Mouse (Mus musculus) heart, embryonic 12.5 days (tissue): Measurements from ENCODE around the gene Cblb. TPM values are rescaled to one million over a fixed set of nuclear protein-coding genes. Genes with fewer than 3 reads are reported as not detected.
A peak's percentile ranks its signal among the peaks of the same experiment; 100 is the strongest.

Experiments used
- ATAC-seq: fragments of 200-750 bp; cut with Nextera tagmentation; 2 replicates; pipeline ENCODE4 v1.8.0; 2017; ENCODE audit warnings: moderate TSS enrichment, moderate library complexity; ENCODE audit not compliant: insufficient number of reproducible peaks, low FRiP score
- H3K27ac ChIP-seq: fragments of 300-500 bp; sonication (generic); 2 replicates; pipeline ENCODE4 v1.5.1; 2016; ENCODE audit warnings: mild to moderate bottlenecking, moderate library complexity; ENCODE audit not compliant: poor library complexity, severe bottlenecking
- H3K27me3 ChIP-seq: fragments of 300-500 bp; sonication (generic); replicated peaks from 2 replicates; pipeline ENCODE4 v1.6.1; 2016; ENCODE audit warnings: mild to moderate bottlenecking, moderate library complexity
- H3K36me3 ChIP-seq: fragments of 300-500 bp; sonication (generic); 2 replicates; pipeline ENCODE4 v1.6.1; 2016; ENCODE audit warnings: mild to moderate bottlenecking, moderate library complexity
- H3K4me1 ChIP-seq: fragments of 300-500 bp; sonication (generic); replicated peaks from 2 replicates; pipeline ENCODE4 v1.6.1; 2016; ENCODE audit warnings: mild to moderate bottlenecking
- H3K4me2 ChIP-seq: fragments of 300-500 bp; sonication (generic); 2 replicates; pipeline ENCODE4 v1.6.1; 2016; ENCODE audit warnings: mild to moderate bottlenecking, moderate library complexity
- H3K4me3 ChIP-seq: fragments of 300-500 bp; sonication (generic); 2 replicates; pipeline ENCODE4 v1.5.1; 2016; ENCODE audit warnings: mild to moderate bottlenecking
- H3K9ac ChIP-seq: fragments of 300-500 bp; sonication (generic); 2 replicates; pipeline ENCODE4 v1.6.1; 2016; ENCODE audit warnings: mild to moderate bottlenecking, moderate library complexity
- H3K9me3 ChIP-seq: fragments of 300-500 bp; sonication (generic); replicated peaks from 2 replicates; pipeline ENCODE4 v1.6.1; 2016; ENCODE audit warnings: mild to moderate bottlenecking, moderate library complexity
- WGBS: fragments of 180-500 bp; shearing (Covaris S2); methylation state at CpG from one replicate; pipeline ENCODE4 v1.1.7; 2016; 5-methylcytosine and 5-hydroxymethylcytosine counted together
- polyA plus RNA-seq: library from polyadenylated mRNA; unstranded; fragments of >200 nt; fragmentation: Nextera tagmentation; extraction: Ambion mirVana; gene quantifications from 2 replicates; pipeline ENCODE4 v1.2.1, GENCODE M21; 2016

Gene Cblb
- polyA plus RNA-seq, 1 experiment from 2014 or later: 15.4 TPM

DNA sequence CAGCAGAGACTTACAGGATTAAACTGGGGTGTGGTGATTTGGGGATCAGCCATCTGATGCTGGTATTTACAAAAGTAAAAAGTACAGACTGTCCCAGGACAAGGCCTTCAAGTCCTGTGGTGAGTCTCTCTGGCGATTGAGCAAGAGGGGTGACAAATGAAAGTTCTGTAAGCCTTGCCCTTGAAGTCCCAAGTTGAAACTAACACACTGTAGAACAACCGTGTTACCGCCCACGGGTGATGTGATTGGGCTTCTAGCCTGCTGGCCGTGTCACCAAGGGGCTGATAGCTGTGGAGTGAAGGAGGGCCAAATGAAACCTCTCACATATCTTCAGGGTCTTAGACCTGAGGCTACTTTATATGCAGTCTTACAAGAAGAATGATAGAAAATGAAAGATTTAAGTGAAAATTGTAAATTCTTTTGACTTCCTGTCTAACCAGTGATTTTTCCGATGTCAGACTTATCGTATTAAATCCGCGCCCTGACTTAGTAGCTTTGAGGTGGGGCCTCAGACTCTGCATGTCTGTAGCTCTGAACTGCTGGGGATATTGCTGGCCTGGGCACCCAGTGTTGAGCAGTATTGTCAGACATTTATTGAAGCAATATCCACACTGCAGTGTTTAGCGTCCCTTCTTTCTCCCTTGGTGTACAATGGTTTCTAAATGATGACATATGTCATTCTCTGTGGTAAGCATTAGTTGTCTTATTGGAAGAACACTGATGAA, 63.9 kb downstream of the Cblb start:
- ATAC-seq: no peak
- H3K4me3 ChIP-seq: no peak overlapping the region
- 72% methylated on average over 10 of the region's 10 CpGs for WGBS
- no peak overlapping the region for H3K4me2 ChIP-seq
- peaks cover 39% of the 10 kb centered on the region for H3K4me1 ChIP-seq
- H3K27me3 ChIP-seq: no peaks in the 10 kb centered on the region
- no peak overlapping the region for H3K9ac ChIP-seq
- H3K9me3 ChIP-seq: no peaks in the 10 kb centered on the region
- peak overlapping the region; percentile 77 for H3K27ac ChIP-seq
- H3K36me3 ChIP-seq: peaks cover 5% of the 10 kb centered on the region; the same call in 1 of the 2 replicates

DNA sequence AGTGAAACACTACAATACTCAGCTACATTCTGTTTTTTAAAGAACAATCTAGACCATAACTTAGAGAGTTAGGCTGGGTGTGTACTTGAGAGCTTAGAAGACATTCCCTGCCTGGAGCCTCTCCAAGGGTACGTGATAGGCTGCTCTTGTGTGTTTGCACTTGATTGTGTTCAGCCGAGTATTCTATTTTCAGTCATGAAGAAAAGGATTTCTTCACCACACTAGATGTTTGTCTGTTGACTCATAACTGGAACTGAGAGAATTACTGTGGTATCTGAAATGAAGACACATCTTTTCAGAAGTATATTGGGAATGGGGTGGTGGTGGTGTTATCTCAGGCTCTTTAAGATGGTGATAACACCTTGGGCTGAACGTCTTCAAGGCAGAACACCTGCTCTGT, 64.6 kb downstream of the Cblb start:
- H3K9me3 ChIP-seq: no peaks in the 10 kb centered on the region
- H3K27ac ChIP-seq: peak overlapping the region; percentile 77
- 24% methylated on average over 3 of the region's 3 CpGs for WGBS
- H3K9ac ChIP-seq: no peak overlapping the region
- H3K27me3 ChIP-seq: no peaks in the 10 kb centered on the region
- H3K4me3 ChIP-seq: no peak overlapping the region
- no peaks in the 10 kb centered on the region for H3K36me3 ChIP-seq
- peaks cover 43% of the 10 kb centered on the region for H3K4me1 ChIP-seq
- no peak for ATAC-seq
- no peak overlapping the region for H3K4me2 ChIP-seq

DNA sequence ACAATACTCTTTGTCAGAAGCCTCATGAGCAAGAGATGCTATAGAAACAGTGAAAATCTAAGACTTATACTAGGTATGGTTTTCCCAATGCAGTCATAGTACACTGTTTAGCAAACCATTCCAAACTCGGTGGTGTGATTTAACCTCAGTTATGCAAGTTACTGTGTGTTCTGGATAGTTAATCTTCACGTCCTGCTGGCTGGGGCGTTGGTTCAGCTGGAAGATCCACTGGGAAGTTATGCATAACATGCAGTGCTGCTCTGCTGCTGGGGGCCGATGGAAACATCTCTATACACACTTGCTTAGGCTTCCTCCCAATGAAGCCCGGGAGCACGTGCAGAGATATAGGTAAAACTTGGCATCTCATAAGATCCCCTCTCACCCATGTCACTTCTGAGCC, 69.4 kb downstream of the Cblb start:
- no peaks in the 10 kb centered on the region for H3K36me3 ChIP-seq
- ATAC-seq: no peak
- peaks cover 35% of the 10 kb centered on the region for H3K4me1 ChIP-seq
- 67% methylated on average over 6 of the region's 6 CpGs for WGBS
- H3K27me3 ChIP-seq: no peaks in the 10 kb centered on the region
- H3K4me2 ChIP-seq: no peak overlapping the region
- no peak overlapping the region; the same call in 1 of the 2 replicates for H3K27ac ChIP-seq
- no peak overlapping the region for H3K4me3 ChIP-seq
- H3K9me3 ChIP-seq: no peaks in the 10 kb centered on the region
- H3K9ac ChIP-seq: no peak overlapping the region

DNA sequence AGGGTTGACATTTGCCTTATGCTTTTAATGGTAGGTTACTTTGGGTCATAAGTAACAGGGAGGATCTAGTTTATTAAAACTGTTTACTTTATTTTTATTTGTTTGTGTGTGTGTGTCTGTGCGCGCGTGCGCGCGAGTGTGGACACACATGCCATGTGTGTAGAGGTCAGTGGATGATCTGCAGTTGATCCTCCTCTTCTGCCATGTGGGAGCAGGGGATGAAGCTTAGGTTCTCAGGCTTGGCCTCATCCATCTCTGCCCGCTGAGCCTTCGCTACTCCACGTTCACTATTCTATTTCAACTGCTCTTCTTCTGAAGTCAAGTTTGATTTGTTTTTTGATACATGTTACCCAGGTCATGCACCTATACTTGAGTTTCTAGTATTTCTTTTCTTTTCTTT, 73.6 kb downstream of the Cblb start:
- Histone ChIP-seq H3K9ac (no peak overlapping the region), H3K9me3 (no peaks in the 10 kb centered on the region), H3K27ac (no peak overlapping the region), H3K27me3 (no peaks in the 10 kb centered on the region), H3K36me3 (no peaks in the 10 kb centered on the region), H3K4me3 (no peak overlapping the region), H3K4me1 (peaks cover 25% of the 10 kb centered on the region), H3K4me2 (no peak overlapping the region)
- no peak for ATAC-seq
- WGBS: 95% methylated on average over 9 of the region's 9 CpGs

DNA sequence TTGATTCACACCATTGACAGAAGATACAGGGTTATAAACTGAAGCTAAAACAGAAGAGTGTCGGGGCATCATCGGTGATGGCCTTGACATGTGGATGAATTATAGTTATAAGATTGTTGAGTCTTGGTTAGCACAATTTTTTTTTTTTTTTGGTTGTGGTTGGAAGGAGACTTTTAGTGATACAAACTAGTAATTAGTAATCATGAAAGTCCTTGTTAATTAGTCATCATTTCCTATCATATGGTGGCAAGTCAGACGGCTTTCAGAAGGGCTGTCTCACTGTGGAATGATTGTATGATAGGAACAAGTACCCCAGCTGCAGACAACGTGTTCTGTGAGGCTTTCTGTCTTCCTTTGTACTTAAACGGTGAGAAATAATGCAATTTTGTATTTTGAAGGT, 76.8 kb downstream of the Cblb start:
- Histone ChIP-seq H3K9me3 (no peaks in the 10 kb centered on the region), H3K4me3 (no peak overlapping the region), H3K9ac (no peak overlapping the region), H3K27me3 (no peaks in the 10 kb centered on the region), H3K4me1 (peaks cover 9% of the 10 kb centered on the region), H3K27ac (no peak overlapping the region), H3K36me3 (peaks cover 3% of the 10 kb centered on the region), H3K4me2 (no peak overlapping the region)
- no peak for ATAC-seq
- 71% methylated on average over 5 of the region's 5 CpGs for WGBS

DNA sequence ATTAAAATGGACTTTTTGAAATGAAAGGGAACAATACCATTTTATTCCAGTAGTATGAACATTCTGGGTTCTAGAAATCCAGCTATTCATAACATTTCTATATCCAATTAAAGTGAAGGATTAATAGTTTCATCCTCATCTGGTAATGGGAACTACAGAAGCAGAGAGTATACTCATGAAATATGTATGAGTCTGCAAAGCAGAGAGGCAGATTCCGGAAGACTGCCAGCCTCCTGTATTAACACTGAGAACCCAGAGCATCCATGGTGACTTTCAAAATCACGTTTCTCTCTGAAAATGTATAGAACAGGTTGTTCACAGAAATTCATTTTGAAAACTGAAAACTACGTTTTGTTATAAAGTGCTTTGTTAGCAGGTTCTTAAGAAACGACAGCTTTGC, 83.4 kb downstream of the Cblb start:
- H3K9me3 ChIP-seq: no peaks in the 10 kb centered on the region
- H3K36me3 ChIP-seq: peaks cover 5% of the 10 kb centered on the region
- WGBS: 82% methylated on average over 4 of the region's 4 CpGs
- no peak overlapping the region for H3K27ac ChIP-seq
- no peak overlapping the region for H3K4me3 ChIP-seq
- H3K4me1 ChIP-seq: 0 out of 2 replicates have a peak, but pooled peaks cover 6% of the 10 kb centered on the region
- H3K27me3 ChIP-seq: no peaks in the 10 kb centered on the region
- H3K4me2 ChIP-seq: no peak overlapping the region
- no peak overlapping the region for H3K9ac ChIP-seq
- no peak for ATAC-seq

DNA sequence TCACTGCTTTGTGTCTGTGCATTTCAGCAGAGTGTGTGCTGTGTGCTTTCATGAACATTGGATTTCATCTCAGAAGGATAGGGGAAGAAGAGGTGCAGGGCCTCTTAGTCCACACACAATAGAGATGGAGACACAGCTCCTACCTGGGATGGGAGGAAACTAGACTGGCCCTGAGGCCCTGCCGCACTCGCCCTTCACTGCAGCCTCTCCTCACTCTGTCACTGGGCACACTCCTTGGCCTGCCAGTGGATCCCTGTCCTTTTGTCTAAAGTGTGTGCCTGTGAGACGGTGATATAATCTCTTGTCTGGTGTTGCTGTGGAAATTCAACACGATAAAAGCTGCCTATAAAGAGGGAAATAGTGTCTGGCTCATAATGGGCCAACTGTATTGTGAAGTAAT, 88.0 kb downstream of the Cblb start:
- Histone ChIP-seq H3K4me2 (no peak overlapping the region), H3K27me3 (no peaks in the 10 kb centered on the region), H3K9me3 (no peaks in the 10 kb centered on the region), H3K9ac (no peak overlapping the region), H3K4me3 (no peak overlapping the region), H3K36me3 (peaks cover 9% of the 10 kb centered on the region), H3K4me1 (peaks cover 15% of the 10 kb centered on the region; the same call in 1 of the 2 replicates), H3K27ac (no peak overlapping the region)
- WGBS: 61% methylated on average over 4 of the region's 4 CpGs
- no peak for ATAC-seq

DNA sequence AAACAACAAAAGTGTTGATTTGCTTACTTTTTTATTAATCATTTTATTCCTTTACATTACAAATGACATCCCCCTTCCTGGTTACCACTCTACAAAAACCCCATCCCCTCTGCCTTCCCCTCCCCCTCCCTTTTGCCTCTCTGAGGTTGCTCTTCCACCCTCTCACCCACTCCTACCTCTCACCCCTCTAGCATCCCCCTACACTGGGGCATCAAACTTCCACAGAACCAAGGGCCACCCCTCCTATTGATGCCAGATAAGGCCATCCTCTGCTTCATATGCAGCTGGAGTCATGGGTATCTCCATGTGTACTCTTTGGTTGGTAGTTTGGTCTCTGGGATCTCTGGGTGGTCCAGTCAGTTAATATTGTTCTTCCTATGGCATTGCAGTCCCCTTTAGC, 93.9 kb downstream of the Cblb start:
- H3K4me3 ChIP-seq: no peak overlapping the region
- H3K4me2 ChIP-seq: no peak overlapping the region
- no peaks in the 10 kb centered on the region for H3K9me3 ChIP-seq
- peaks cover 9% of the 10 kb centered on the region for H3K36me3 ChIP-seq
- H3K27ac ChIP-seq: no peak overlapping the region
- ATAC-seq: no peak
- H3K4me1 ChIP-seq: peaks cover 9% of the 10 kb centered on the region; the same call in 1 of the 2 replicates
- no peak overlapping the region for H3K9ac ChIP-seq
- H3K27me3 ChIP-seq: no peaks in the 10 kb centered on the region

DNA sequence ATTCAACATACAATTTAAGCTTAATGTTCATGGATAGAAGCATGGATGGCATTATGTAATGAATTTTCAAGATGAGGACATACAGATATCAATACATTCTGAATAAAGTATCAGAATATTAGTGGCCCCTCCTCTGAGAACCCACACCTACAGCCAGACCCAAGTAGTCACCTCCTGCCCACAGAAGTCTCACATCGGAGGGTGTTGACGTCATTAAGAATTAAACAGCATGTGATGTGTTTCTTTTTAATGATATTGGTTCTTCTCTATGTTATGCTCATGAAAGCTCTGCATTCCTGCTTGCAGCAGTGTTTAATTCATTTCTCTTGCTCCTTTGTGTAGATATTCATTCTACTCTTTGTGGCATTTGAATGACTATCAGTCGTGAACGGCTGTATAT, 94.9 kb downstream of the Cblb start:
- Histone ChIP-seq H3K36me3 (peaks cover 11% of the 10 kb centered on the region), H3K27me3 (no peaks in the 10 kb centered on the region), H3K4me2 (no peak overlapping the region), H3K4me1 (peaks cover 2% of the 10 kb centered on the region; the same call in 1 of the 2 replicates), H3K9ac (no peak overlapping the region), H3K4me3 (no peak overlapping the region), H3K27ac (no peak overlapping the region), H3K9me3 (no peaks in the 10 kb centered on the region)
- ATAC-seq: no peak
- 95% methylated on average over 4 of the region's 4 CpGs for WGBS

DNA sequence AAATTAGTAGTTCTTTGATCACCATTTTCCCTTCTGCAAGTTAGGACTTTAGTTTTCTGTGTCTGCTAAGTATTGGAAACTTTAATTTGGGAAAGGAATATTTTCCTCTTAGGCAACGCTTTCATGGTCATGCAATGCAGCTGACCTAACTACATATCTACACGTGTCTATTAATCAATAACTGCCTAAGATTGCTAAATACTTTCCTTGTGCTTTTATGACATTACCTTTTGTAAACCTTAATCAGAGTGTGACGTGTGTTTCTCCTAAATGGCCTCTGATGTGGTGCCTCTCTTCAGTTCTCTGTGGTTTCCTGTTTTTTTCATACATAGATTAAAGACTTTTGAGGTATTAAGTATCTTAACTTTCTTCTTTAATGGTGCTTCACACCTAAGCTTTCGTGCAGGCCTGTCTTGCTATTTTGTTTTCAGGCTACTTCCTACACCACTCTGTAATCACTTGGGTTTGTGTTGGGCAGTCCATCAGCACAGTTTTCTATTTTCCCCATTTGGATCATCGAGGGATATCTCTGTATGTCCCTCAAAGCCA, 98.4 kb downstream of the Cblb start:
- H3K4me3 ChIP-seq: no peak overlapping the region
- no peak overlapping the region for H3K9ac ChIP-seq
- H3K27me3 ChIP-seq: no peaks in the 10 kb centered on the region
- H3K4me1 ChIP-seq: no peaks in the 10 kb centered on the region; the same call in 1 of the 2 replicates
- no peaks in the 10 kb centered on the region for H3K9me3 ChIP-seq
- ATAC-seq: no peak
- 84% methylated on average over 5 of the region's 5 CpGs for WGBS
- no peak overlapping the region for H3K27ac ChIP-seq
- no peak overlapping the region for H3K4me2 ChIP-seq
- peaks cover 5% of the 10 kb centered on the region; the same call in 1 of the 2 replicates for H3K36me3 ChIP-seq

DNA sequence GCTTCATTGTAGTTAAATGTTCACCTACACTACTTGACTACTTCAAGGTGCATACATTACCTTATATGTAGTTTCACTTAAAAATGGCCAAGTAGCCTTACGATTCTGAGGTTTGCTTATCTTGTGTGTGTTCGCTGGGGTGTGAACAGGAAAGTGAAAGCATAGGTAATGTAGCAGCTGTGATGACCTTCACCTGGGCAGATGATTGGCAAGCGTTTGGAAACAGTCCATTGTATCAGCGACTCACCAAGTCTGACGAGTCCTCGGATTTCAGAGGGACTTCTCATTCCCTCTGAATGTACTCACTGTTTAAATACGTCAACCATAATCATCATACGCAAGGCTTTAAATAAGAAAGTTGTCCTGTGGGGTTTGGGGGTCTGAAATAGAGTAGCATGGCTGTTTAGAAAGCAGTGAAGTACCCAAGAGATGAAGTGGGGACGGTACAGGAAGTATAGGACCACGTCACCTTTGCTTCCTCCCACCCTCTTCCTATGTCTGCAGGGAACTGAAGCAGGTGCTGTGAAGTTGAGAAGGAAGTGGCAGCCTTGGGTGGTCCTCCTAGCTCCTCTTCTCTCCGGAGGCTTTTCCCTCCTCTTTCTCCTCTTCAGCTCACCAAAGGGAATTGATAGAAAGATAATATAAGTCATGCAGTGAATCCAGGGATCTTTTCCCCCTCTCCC, 101.9 kb downstream of the Cblb start:
- Histone ChIP-seq H3K36me3 (peaks cover 19% of the 10 kb centered on the region), H3K27me3 (no peaks in the 10 kb centered on the region), H3K4me1 (peaks cover 4% of the 10 kb centered on the region; the same call in 1 of the 2 replicates), H3K4me2 (no peak overlapping the region), H3K4me3 (no peak overlapping the region), H3K9ac (no peak overlapping the region), H3K9me3 (no peaks in the 10 kb centered on the region), H3K27ac (no peak overlapping the region)
- WGBS: 78% methylated on average over 11 of the region's 11 CpGs
- ATAC-seq: no peak
